Mouse (Mus musculus): Measurements from ENCODE around the gene Rhox2g. TPM values are rescaled to one million over a fixed set of nuclear protein-coding genes. Genes with fewer than 3 reads are reported as not detected.

The Rhox2g gene
- polyA plus RNA-seq (2012) = not detected in 2 replicates

GRCm38 (mm10) chrX:37643370-37643769, at the start of gene Rhox2g:
Gene Rhox2g (minus strand): TSS chrX:37643470.

GRCm38 (mm10) chrX:37673177-37673576, 29.9 kb upstream of the Rhox2g start, which contains the start of gene Rhox2h:
Gene Rhox2h (minus strand): TSS chrX:37673277.

GRCm38 (mm10) chrX:37668664-37669063, 25.4 kb upstream of the Rhox2g start, which contains the start of gene Rhox3h:
Gene Rhox3h (minus strand): TSS chrX:37668764.

GRCm38 (mm10) chrX:37651227-37651626, 8.0 kb upstream of the Rhox2g start, which contains the start of gene Rhox4g:
Gene Rhox4g (minus strand): TSS chrX:37651327.

GRCm38 (mm10) chrX:37628512-37628911, 14.8 kb downstream of the Rhox2g start, which contains the start of gene Rhox3g:
Gene Rhox3g (minus strand): TSS chrX:37628612.

GRCm38 (mm10) chrX:37607604-37608003, 35.7 kb downstream of the Rhox2g start, which contains the start of gene Rhox4f:
Gene Rhox4f (minus strand): TSS chrX:37607704.

Other genes starting within 250 kb of the Rhox2g start
- gene Rhox2b, start 231.4 kb downstream of the Rhox2g start, polyA plus RNA-seq (2012) = not detected in 2 replicates
- gene Rhox4b, start 211.0 kb downstream of the Rhox2g start, polyA plus RNA-seq (2012) = not detected in 2 replicates
- gene Rhox2c, start 189.8 kb downstream of the Rhox2g start, polyA plus RNA-seq (2012) = not detected in 2 replicates
- gene Rhox3c, start 184.9 kb downstream of the Rhox2g start, polyA plus RNA-seq (2012) = not detected in 2 replicates
- gene Rhox4c, start 163.1 kb downstream of the Rhox2g start, polyA plus RNA-seq (2012) = not detected in 2 replicates
- not detected in 2 replicates for gene Rhox2d, start 150.0 kb downstream of the Rhox2g start, polyA plus RNA-seq (2012)
- gene Rhox4d, start 129.1 kb downstream of the Rhox2g start, polyA plus RNA-seq (2012) = not detected in 2 replicates
- not detected in 2 replicates for gene Rhox2e, start 113.0 kb downstream of the Rhox2g start, polyA plus RNA-seq (2012)
- not detected in 2 replicates for gene Rhox3e, start 101.5 kb downstream of the Rhox2g start, polyA plus RNA-seq (2012)
- not detected in 2 replicates for gene Rhox4e, start 86.1 kb downstream of the Rhox2g start, polyA plus RNA-seq (2012)
- not detected in 2 replicates for gene Rhox2f, start 72.1 kb downstream of the Rhox2g start, polyA plus RNA-seq (2012)
- gene Rhox3f, start 62.5 kb downstream of the Rhox2g start, polyA plus RNA-seq (2012) = not detected in 2 replicates
- gene Rhox4f, start 35.8 kb downstream of the Rhox2g start, polyA plus RNA-seq (2012) = not detected in 2 replicates
- gene Rhox3g, start 14.9 kb downstream of the Rhox2g start, polyA plus RNA-seq (2012) = not detected in 2 replicates
- gene Rhox4g, start 7.9 kb upstream of the Rhox2g start, polyA plus RNA-seq (2012) = not detected in 2 replicates
- not detected in 2 replicates for gene Rhox3h, start 25.3 kb upstream of the Rhox2g start, polyA plus RNA-seq (2012)
- gene Rhox2h, start 29.8 kb upstream of the Rhox2g start, polyA plus RNA-seq (2012) = not detected in 2 replicates
- not detected in 2 replicates for gene Rhox5, start 161.4 kb upstream of the Rhox2g start, polyA plus RNA-seq (2012)
- not detected in 2 replicates for gene Rhox6, start 183.4 kb upstream of the Rhox2g start, polyA plus RNA-seq (2012)
- gene Rhox7a, start 188.2 kb upstream of the Rhox2g start, polyA plus RNA-seq (2012) = not detected in 2 replicates
- gene Rhox8, start 235.5 kb upstream of the Rhox2g start, polyA plus RNA-seq (2012) = not detected in 2 replicates

Data from megakaryocyte-erythroid progenitor cell, adult 5 weeks (primary cell).